Mouse (Mus musculus): Measurements from ENCODE around the gene Hirip3.
"Not testable (repeated sequence)": the region's sequence is repeated elsewhere in the genome, so short reads cannot be mapped to it uniquely, and the experiment has no call there.

Gene Hirip3

GRCm38 (mm10) chr7:126853454-126853853 lies 8.3 kb upstream of the Hirip3 start:
- no peak for DNase-seq (ENCODE audit: low spot score in 2 of 2)

GRCm38 (mm10) chr7:126855641-126856040 lies 6.1 kb upstream of the Hirip3 start:
- DNase-seq (ENCODE audit: low spot score in 2 of 2) = no peak

GRCm38 (mm10) chr7:126856741-126857420 lies 4.9 kb upstream of the Hirip3 start:
- DNase-seq (ENCODE audit: low spot score in 2 of 2) = no peak

GRCm38 (mm10) chr7:126860987-126861386 lies 785 bp upstream of the Hirip3 start:
- DNase-seq (ENCODE audit: low spot score in 2 of 2) = no peak

- DNase-seq (ENCODE audit: low spot score in 2 of 2) = peak; percentile 83 to 89
These were observed 494 bp downstream of the Hirip3 start, which contains the start of gene Ino80e for GRCm38 (mm10) chr7:126862147-126862784. Gene Ino80e (minus strand): TSS chr7:126862377.

- DNase-seq (ENCODE audit: low spot score in 2 of 2) = no peak
These were observed 2.0 kb downstream of the Hirip3 start for GRCm38 (mm10) chr7:126863791-126864190.

GRCm38 (mm10) chr7:126867534-126867933 lies 5.8 kb downstream of the Hirip3 start:
- DNase-seq (ENCODE audit: low spot score in 2 of 2) = no peak

GRCm38 (mm10) chr7:126868003-126868402 lies 6.2 kb downstream of the Hirip3 start:
- no peak for DNase-seq (ENCODE audit: low spot score in 2 of 2)

GRCm38 (mm10) chr7:126869780-126870519 lies 8.2 kb downstream of the Hirip3 start:
- DNase-seq (ENCODE audit: low spot score in 2 of 2) = no peak

GRCm38 (mm10) chr7:126870520-126870891 lies 8.7 kb downstream of the Hirip3 start:
- DNase-seq (ENCODE audit: low spot score in 2 of 2) = no peak

GRCm38 (mm10) chr7:126877239-126877638 lies 15.5 kb downstream of the Hirip3 start:
- no peak for DNase-seq (ENCODE audit: low spot score in 2 of 2)

- DNase-seq (ENCODE audit: low spot score in 2 of 2) = no peak
These were observed 19.3 kb downstream of the Hirip3 start for GRCm38 (mm10) chr7:126881040-126881439.

GRCm38 (mm10) chr7:126883731-126884181 lies 22.0 kb downstream of the Hirip3 start:
- no peak for DNase-seq (ENCODE audit: low spot score in 2 of 2)

GRCm38 (mm10) chr7:126884286-126885164 lies 22.8 kb downstream of the Hirip3 start, which contains the start of gene Taok2:
Gene Taok2 (minus strand): TSS chr7:126884703.
- peak; percentile 93 for DNase-seq (ENCODE audit: low spot score in 2 of 2)

GRCm38 (mm10) chr7:126887281-126887680 lies 25.5 kb downstream of the Hirip3 start:
- DNase-seq (ENCODE audit: low spot score in 2 of 2) = no peak

GRCm38 (mm10) chr7:126888852-126889251 lies 27.1 kb downstream of the Hirip3 start:
- DNase-seq (ENCODE audit: low spot score in 2 of 2) = no peak

GRCm38 (mm10) chr7:126896912-126897311 lies 35.1 kb downstream of the Hirip3 start:
- DNase-seq (ENCODE audit: low spot score in 2 of 2) = no peak

GRCm38 (mm10) chr7:126897390-126898101 lies 35.8 kb downstream of the Hirip3 start:
- no peak for DNase-seq (ENCODE audit: low spot score in 2 of 2)

- peak; percentile 95 to 98 for DNase-seq (ENCODE audit: low spot score in 2 of 2)
These were observed 36.6 kb downstream of the Hirip3 start for GRCm38 (mm10) chr7:126898102-126898990.

GRCm38 (mm10) chr7:126899781-126900180 lies 38.0 kb downstream of the Hirip3 start:
- DNase-seq (ENCODE audit: low spot score in 2 of 2) = not testable (repeated sequence)

Measured in spleen, postnatal 14 days (tissue).